Mouse (Mus musculus) thymus, postnatal 10 days (tissue): Measurements from ENCODE around the gene Fam172a.
"Not testable (repeated sequence)": the region's sequence is repeated elsewhere in the genome, so short reads cannot be mapped to it uniquely, and the experiment has no call there.

ENCODE experiments used
- DNase-seq, 2 experiments: peaks; one replicate each; pipeline ENCODE4 v3.0.0; 2021; ENCODE audit warnings: low spot score in 2 of 2

Gene Fam172a

DNA sequence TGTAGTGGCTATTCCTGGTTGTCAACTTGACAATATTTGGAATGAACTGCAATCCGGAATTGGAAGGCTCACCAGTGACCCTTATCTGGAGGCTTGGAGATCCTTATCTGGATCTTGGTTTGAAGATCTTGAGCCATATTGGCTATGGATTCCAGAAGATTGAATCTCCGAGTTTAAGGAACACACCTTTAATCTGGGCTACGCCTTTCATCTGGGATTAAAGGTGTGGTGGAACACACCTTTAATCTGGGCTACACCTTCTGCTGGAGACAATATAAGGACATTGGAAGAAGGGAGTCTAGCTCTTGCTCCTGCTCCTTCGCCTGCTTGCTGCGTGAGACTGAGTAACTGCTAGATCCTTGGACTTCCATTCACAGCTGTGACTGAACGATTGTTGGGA, at the start of gene Fam172a:
Gene Fam172a (plus strand): TSS at position 301 of the 400 bp plus-strand sequence.
- not testable (repeated sequence) for DNase-seq

DNA sequence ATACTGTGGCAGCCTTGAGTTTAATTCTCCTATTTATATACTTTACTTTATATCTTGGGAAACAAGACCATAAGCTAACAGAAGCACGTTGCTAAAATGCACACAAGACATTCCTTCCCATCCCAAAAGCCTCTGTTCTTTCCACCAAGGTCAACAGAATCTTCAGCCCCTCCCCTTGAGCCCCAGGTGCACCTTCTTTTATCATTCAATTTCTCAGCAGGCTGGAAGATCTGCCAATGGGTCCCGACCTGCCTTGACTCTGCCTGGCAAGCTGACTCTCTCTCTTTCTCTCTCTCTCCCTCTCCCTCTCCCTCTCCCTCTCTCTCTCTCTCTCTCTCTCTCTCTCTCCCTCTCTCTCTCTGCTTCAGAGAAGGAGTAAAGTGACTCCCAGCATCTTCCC, 13.2 kb upstream of the Fam172a start:
- no peak for DNase-seq

DNA sequence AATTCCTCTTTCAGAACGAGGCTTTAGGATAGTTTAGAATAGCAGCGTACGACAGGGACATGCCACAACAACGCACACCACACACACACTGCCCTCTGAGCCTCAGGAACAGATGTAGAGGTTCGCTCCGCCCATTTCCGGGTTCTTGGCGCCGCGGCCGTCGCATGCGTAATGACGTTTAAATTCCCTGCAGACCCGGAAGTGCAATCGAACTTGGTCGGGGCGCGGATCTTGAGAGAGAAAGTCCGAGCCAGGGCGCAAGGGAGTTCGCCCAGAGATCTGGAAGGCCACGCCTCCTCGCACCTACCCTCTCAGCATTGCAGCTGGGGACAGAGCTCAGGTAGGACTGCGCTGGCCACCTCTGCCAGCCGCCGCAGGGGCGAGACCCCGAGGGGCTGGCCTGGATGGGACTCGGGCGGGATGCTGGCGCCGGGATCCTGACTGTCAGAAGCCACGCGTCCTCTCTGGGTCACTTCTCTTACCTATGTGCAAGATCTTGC, 6.7 kb downstream of the Fam172a start:
- peak; percentile 85 to 90 for DNase-seq

DNA sequence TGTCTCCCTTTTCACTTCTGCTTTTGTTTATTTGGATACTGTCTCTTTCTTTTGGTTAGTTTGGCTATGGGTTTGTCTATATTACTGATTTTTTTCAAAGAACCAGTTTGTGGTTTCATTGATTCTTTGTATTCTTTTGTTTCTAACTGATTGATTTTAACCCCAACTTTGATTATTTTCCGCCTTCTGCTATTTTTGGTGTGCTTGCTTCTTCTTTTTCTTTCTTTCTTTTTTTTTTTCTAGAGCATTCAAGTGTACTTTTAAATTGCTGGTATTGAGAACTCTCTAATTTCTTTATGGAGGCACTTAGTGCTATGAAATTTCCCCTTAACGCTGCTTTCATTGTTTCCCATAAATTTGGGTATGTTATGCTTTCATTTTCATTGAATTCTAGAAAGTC, 15.7 kb downstream of the Fam172a start:
- no peak for DNase-seq

DNA sequence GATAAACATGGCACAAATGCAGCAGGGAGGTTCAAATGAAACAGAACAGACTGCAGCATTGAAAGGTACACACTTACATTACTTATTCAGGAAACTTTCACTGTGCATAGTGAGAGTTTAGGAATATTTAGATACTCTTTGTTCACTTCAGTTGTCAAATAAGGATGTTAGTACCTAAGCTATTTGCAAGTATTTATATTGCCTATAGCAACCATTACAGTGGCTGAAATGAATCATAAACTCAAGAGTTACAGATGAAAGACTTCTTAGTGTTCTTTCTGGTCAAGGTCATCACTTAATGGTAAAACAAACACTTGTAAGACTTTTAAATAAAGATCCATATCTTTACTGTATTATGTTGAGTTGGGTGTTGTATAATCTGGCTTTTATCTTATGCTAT, 41.0 kb downstream of the Fam172a start:
- no peak for DNase-seq

DNA sequence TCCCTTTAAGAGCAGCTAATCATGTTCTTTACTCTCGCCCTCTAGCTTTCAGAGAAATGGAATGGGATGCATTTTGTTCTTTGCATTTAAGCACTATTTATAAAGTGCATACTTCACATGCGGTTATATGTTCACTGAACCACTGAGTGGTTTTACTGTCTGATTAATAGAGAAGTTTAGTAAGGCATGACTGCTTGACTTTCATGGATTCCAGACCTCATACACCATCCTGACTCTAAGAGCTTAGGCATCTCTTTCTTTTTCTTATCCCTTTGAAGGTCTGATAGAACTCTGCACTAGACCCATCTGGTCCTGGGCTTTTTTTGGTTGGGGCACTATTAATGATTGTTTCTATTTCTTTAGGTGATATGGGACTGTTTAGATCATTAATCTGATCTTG, 75.8 kb downstream of the Fam172a start:
- DNase-seq: no peak

DNA sequence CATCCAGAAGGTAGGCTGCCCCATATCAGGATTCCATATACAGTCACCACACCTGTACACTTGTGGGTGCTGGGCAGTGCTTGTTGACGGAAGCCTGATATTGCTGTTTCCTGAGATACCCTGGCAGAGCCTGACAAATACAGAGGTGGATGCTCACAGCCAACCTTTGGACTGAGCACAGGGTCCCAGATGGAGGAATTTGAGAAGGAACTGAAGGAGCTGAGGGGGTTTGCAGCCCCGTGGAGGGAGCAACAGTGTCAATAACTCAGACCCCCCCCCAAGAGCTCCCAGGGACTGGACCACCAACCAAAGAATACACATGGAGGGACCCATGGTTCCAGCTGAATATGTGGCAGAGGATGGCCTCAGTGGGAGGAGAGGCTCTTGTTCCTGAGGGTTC, 105.5 kb downstream of the Fam172a start:
- not testable (repeated sequence) for DNase-seq

DNA sequence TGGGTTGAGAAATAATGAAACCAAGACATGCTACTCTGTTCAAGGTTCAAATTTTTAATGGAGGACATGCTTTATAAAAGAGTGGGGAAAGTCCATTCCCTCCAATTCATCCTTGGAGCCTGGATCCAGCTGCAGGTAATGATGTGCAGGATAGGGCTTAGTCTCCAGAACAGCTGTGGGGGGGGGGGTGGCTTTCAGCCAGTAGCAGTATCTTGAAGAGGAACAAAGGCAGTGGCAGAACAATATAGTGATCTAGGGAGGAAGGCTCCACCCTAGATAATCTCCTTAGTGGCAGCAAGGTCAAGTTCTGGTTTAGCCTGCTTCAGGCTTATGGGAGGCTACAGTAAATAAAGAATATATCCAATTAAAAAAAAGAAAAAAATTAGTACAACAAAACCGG, 108.6 kb downstream of the Fam172a start:
- no peak for DNase-seq

DNA sequence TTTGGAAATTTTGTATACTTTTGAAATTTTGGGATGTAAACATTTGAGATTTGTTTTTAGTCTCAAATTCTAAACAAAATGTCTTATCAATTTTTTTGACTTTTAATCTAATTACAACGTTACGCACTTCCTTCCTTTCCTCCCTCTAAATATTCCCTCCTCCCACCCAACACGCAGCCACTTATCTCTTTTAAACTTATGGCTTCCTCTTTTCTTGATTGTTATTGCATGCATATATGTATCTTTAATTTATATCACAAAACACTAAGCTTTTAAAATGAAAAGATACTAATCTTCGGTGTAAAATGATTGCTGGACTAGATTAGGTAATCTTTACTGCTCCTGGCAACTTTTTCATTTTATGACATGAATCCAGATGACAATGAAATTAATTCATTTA, 124.3 kb downstream of the Fam172a start:
- DNase-seq: no peak

DNA sequence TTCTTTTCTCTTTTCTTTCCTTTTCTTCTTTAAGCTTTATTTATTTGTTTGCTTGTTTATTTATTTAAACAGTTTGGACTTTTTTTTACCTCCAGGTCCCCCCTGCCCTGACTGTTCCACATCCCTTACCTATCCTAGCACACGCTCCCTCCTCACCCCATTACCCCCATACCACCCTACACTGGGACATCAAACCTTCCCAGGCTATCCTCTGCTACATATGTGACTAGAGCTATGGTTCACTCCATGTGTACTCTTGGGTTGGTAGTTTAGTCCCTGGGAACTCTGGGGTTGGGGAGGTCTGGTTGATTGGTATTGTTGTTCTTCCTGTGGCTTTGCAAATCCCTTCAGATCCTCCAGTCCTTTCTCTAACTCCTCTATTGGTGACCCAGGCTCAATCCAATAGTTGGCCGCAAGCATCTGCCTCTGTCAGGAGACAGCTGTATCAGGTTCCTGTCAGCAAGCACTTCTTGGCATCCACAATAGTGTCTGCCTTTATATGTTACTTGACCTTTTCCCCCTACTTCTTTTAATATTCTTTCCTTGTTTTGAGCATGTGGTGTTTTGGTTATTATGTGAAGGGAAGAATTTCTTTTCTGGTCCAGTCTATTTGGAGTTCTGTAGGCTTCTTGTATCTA, 141.3 kb downstream of the Fam172a start:
- no peak for DNase-seq

DNA sequence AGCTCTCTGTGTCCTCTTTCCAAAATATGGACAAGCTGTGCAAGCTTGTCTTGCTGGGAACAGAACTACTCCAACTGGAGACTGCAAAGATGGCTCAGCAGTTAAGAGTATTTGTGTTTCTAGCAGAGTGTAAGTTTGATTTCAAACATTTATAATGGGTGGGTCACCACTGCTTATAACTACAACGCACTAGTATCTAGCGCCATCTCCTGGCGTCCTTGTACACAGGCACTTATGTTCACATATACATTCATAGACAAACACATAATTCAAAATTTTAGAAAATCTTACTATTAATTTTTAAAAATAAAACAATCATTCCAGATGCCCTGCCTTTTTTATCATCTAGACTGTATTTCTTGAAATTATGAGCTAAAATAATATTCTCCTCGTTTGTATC, 147.0 kb downstream of the Fam172a start:
- DNase-seq: peak in 1 of 2 experiments; percentile 5

DNA sequence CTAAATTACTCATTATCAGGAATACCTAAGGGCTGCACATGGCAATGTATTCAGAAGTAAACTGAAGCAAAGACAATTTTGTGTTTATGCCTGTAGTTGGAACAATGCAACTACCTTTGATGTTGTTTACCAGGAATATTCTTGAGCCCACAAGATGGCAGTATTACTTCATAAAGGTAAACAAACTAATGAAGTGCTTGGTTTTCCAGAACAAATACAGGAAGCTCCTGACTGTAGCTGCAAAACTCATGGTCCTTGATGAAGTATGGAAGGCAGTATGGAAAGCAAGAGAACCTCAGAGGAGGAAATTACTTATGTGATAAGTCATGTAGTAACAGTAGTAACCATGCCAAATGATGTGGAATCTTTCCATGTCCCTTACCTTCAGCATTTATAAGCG, 163.0 kb downstream of the Fam172a start:
- no peak for DNase-seq

DNA sequence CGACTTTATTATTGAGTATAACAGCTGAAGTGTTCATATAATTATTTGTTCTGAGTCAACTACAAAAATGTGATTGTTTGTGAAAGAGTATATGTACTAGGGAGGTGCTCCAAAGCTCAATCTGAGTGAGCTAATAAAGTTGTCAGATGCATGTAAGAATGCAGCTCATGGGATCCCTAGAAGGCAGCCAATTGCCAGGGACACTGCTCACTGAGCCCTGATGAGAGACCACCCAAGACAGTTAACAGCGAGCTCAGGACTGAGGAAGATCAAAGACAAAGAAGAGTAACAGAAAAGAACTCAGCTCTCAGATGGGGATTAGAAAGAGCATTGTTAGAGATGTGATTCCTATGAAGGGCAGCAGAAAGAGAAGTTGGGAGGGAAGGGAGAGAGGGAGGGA, 166.5 kb downstream of the Fam172a start:
- no peak for DNase-seq

DNA sequence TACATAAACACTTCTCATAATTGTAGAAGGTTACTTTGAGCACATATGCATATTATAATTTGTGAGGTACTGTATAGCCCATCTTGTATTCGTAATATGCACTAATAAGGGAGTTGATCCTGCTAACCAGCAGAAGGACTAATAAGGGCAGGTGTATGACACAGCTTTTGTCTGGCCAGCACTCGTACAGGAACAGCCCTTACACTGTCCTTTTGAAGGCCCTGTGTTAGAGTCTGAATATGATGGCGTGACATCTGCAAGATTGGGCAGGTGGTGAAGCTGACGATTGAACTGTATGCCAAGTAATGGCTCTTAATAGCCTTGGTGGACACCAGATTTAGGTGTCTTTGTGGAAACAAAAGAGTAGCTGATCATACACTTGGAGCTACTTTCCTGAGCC, 176.3 kb downstream of the Fam172a start:
- DNase-seq: no peak

DNA sequence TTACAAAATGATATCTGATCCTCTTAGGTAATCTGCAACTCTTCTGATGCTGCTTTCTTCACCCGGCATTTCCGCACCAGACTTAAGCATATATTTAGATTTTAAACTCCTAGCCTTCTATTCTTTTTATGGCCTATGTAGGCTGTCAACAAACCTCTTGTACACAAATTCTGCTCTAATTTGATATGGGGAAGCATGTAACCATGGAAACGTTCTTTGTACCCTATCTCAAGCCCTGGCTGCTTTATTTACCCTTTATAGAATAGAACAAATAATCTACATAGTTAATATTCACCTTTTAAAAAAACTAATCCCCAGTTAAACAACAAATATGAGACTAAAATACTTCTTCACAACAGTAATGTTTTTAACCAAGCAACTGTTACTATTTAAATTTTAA, 176.7 kb downstream of the Fam172a start:
- no peak for DNase-seq

DNA sequence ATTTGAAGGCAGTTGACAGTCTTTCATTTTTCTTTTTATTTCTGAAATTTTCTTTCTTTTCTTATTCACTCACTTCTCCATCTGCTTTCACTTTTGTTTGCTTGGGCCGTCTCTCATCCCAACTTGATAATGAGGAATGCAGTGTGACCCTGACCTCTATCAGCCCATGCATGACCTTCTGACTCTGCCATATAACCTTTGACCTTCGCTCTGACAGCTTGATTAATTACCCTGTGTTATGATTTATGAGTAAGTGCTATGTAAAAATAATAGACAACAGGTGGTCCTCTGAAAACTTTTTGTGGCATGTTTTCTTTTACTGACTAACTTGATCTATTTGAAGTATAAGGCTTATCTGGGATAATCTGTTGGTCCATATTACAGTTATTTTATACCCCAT, 195.8 kb downstream of the Fam172a start:
- no peak for DNase-seq

DNA sequence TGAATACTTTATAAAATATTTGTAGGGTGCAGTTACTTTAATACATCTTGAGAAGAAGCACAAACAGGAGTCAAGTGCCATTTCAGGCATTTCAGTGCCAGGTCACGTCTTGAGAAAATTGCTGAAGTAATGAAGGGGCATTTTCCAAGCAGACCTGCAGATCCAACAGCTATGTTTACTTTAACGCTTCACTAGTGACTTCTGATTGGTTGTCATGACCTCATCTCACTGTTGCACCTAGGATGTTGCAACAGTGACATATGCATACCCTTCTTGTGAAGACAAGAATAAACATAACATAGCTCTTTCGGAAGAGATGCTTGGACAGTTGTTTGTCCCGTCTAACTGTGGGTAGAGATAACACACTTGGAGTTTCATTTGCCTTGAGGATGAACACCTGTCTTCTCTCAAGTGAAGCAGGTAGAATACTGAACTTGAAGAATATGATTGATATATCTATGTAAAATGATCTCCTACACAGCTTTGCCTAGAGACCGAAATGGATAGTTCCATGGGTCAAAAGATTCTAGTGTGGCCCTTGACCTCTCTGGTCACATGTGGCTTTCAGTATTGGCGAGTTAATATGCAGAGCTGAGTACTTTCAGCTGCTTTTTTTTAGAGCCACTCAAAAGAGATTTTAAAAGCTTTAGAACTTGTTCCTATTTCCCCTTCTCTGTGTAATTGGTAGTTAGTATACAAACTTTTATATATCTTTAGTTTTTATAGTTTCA, 196.4 kb downstream of the Fam172a start:
- DNase-seq: no peak

DNA sequence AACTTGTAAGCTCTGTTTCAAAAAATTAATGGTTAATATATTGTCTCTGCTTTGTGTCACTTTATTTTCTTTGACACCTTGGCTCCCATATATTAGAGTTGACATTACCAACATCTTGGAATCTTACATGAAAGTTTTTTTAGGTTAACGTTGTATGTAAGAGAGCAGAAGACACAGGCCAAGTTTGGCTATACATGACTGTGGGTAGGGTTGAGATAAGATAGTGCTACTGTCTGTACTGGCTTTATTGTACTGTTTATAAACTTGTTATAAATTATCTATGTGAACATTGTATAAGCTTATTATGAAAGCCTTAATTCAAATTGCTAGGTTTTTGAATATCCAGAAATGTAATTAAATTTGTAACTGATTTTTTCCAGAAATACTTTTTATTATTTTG, 197.9 kb downstream of the Fam172a start:
- no peak for DNase-seq

DNA sequence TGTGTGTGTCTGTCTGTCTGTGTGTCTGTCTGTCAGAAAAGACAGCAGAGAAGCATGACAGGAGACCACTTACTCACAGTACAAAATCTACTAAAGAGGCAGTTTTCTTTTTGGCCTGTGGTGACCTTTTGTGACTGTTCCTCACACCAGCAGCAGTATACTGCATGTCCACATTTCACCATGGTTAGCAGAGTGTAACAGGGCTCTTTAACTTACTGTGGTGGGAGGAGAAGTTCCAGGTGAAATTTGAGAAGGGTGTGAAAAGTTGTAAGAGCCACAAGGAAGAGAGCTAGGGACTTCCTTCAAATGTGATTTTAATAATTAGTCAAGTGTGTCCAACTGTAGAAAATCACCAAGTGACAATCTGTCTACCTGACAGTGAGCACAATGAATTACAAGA, 199.0 kb downstream of the Fam172a start:
- no peak for DNase-seq

DNA sequence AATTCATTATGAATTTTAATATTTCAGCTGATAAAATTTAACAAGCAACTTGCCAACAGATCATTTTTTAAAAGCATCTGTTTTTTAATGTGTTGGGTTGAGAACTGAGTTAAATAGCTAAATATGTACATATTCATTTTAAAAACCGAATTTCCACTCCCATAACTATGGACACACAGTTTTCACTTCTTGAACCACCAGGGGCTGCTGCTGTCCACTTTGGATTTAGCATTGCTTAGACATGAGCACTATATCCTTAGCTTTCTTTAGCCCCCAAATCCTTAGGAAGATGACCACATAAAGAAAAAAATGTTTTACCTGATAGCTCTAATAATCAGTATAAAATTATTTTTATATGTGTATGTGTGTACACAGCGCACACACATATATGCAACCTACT, 207.4 kb downstream of the Fam172a start:
- DNase-seq: no peak

DNA sequence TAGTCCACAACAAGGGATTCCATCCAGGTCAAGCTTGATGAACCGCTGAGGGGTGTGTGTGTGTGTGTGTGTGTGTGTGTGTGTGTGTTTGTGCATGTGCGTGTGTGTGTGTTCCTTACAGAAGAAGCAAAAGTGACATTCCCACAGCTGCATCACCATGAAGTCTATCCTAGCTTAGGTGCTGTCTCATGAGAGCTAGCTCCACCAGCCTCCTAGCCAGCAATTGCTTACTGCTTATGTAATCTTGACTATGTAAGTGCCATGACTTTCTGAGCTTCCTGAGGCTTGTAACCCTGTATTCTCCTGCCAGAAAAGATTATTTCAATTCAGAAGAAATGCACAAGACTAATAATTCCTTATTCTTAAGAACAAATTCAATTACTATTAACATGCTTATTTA, 221.0 kb downstream of the Fam172a start:
- DNase-seq: no peak

DNA sequence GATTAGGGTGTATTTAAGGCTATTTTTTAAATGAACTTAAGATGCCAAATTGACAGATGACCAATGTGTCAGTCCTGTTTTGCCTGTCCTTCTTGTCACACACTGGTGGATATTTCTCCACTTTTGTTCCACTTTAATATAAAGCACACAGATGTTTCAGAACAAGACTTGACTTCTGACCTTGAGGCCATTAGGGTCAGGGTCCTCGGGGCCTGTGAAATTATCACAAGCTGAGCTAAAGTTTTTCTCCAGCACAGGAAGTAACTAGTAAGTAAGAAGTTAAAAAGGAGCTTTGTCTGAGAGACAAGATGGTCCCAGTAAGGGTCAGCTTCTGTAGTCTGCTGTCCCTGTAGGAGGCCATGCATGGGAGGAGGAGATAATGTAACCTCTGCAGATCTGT, 255.8 kb downstream of the Fam172a start:
- DNase-seq: no peak

DNA sequence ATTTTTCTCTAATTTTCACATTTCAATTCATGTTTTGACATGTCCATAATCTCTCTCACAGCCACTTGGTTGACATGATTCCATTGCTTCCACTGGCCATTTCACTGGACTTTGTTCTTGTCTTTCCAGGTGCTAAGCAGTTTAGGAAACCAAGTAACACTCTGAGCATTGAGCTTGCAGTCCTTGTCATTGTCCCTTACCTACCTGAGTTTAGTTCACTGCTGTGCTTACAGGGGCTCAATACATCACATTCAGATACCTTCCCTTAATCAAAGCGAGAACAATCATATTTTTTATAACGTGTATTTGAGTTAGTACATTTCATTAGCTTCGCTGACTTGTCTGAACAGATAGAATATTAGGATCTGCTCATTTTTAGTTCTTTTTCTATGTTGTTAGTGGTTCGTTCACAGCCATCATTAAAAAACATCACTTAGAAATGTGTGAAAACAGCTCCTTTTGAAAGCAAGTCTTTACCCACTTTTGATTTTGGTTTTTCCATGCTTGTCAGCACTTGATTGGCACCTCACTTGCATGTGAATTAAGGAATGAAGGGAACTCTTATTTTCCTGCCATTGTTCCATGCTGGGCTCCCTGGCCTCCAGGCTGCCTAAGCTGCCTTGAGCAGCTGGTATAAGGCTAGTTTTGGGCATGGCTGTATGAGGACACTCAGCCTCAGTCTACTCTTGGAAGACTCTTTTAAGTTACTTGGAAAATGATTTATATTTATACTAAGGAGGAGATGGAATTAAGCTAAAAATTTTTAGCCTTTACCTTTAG, 257.9 kb downstream of the Fam172a start:
- DNase-seq: no peak
